Mouse (Mus musculus) cerebellum, adult 2 months (tissue): ENCODE measurements around the gene Foxp1.

Source experiments
- CTCF ChIP-seq: fragments of 200-500 bp; IDR thresholded peaks from 2 replicates; pipeline ENCODE4 v1.5.1; 2011; ENCODE audit warnings: low read depth, mild to moderate bottlenecking, control low read depth, low read length, moderate library complexity, borderline replicate concordance; ENCODE audit not compliant: insufficient read depth
- POLR2A ChIP-seq: fragments of 200-500 bp; IDR thresholded peaks from 2 replicates; pipeline ENCODE4 v1.6.1; 2011; ENCODE audit warnings: low read length, control low read depth, borderline replicate concordance; ENCODE audit not compliant: insufficient read depth

GRCm38 (mm10) chr6:99203231-99203630, 319.3 kb downstream of the Foxp1 start:
- TF ChIP-seq POLR2A (no peak), CTCF (no peak)
